Mouse (Mus musculus): ENCODE measurements around the gene Rbfox1.

Rbfox1 gene

DNA sequence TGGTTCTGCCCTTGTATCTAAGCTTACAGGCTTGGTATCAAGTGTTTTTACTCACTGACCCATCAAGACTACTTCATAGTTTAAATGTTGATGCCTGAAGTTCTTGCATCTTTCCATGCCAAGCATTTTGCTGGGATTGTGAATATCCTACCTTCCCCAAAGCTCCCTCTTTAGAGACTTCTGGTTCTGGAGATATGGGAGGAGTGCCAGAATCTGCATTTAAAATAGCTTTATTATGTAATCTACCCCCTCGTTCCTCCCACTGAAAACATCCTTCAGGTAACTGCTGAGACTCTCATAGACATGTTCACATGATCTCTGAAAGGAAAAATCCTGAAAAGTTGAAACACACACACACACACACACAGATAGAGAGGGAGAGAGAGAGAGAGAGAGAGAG is 1247.3 kb downstream of the Rbfox1 start:
- no peak for DNase-seq (ENCODE audit: low read depth in 1 of 2, low spot score in 2 of 2)

DNA sequence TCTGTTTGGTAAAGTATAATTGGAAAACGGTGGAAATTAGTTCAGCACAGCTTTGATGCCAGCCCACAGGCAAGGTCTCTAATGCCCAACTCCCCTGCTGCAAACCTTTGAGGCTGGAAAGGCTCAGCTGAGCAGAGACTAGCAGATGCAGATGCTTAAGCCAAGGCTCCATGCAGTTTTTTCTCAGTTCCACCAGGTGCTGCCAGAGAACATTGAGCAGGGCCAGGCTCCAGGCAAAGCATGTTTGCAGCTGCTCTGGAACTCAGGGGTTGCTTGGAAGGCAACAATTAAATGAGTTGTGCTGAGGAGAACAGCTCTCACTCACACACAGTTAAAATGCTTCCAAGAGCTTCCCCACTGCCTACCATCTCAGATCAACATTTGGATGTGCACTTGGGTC is 1251.8 kb downstream of the Rbfox1 start:
- DNase-seq (ENCODE audit: low read depth in 1 of 2, low spot score in 2 of 2) = no peak

DNA sequence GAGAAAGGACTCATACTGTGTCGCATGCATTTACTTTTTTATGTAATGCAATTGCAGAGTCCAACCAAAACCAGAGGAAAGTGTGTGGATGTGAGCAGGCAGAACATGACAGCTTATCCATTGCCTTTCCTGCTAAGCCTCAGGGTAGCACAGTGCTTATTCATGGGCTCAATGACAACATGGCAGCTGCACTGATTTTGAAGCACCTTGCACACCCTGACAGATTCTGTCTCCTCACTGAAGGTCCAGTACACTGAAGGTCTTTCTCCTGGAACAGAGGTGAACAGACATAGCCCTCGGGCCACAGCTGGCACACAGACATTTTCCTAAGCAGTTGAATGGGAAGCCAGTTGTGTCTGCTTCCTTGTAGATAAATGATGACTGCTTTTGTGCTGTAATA is 1254.3 kb downstream of the Rbfox1 start:
- DNase-seq (ENCODE audit: low read depth in 1 of 2, low spot score in 2 of 2) = no peak

DNA sequence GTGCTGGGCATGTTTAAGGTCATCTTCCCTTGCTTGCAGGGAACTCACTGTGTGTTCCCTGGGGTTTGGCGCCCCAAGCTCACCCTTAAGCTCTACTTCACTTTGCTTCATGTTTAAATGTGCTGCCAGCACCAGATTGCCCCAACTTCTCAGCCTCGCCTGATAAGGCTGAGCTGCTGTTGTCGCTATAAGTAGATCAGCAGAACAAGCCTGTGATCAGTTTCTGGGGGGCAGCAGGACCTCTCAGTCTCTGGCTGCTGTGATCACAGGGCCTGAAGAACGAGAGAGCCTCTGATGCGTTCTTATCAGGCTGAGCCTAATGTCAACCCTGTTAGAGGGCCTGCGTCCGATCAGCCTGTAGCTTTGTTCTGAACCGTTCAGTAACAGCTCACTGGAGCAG is 1255.8 kb downstream of the Rbfox1 start:
- DNase-seq (ENCODE audit: low read depth in 1 of 2, low spot score in 2 of 2) = no peak

DNA sequence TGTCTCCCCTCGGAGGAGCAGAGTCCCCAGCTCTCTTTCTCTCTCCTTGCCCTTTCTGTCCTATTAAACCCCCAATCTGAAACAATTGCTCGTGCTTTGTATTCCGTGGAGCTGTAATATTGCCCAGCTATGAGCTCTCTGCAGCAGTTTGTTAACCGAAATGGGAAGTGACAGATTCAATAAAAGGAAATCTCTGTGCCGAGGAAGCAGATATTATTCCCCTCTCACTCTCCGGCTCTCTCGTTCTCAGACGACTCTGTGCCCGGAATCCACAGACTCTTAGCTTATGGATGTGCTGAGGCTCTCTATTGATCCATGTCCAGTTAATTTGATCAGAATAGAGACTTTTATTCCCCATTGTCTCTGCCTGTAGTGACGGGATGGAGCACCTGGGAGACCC is 1260.3 kb downstream of the Rbfox1 start:
- no peak for DNase-seq (ENCODE audit: low read depth in 1 of 2, low spot score in 2 of 2)

DNA sequence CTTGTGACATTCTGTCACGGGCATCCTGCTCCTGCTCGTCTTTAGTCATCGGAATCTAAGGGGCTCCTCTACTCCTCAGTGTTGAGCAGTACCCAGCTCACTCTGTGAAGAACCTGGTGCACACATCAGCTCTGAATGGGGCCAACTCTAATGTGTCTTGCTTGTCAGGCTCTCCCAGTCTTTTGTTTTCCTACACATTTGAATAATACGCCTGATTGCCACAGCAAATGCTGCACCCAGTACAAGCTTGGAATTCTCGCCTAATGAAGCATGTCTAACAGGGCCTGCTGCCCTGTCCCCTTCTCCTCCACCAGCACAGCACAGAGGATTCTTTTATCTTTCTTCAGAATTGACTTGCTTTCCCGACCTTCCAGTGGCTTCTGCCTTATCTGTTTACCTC is 1261.3 kb downstream of the Rbfox1 start:
- no peak for DNase-seq (ENCODE audit: low read depth in 1 of 2, low spot score in 2 of 2)

DNA sequence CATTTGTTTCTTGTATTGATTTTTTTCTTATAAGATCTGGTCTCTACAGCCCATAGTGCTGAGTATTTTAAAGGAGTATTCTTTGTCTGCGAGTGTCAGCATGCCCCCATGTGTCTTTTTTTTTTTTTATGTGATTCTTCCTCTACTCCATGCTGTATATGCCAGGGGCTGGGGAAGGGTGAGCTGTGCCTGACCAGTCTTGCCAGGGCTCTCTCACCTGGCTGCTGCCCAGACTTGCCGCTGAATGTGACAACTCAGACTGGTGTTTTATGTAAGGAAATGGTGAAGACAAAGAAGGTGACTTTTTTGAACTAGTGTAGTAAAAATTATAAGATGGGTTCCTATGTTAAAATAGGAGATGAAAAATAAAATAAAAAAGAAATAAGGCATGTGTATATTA is 1262.7 kb downstream of the Rbfox1 start:
- no peak for DNase-seq (ENCODE audit: low read depth in 1 of 2, low spot score in 2 of 2)

DNA sequence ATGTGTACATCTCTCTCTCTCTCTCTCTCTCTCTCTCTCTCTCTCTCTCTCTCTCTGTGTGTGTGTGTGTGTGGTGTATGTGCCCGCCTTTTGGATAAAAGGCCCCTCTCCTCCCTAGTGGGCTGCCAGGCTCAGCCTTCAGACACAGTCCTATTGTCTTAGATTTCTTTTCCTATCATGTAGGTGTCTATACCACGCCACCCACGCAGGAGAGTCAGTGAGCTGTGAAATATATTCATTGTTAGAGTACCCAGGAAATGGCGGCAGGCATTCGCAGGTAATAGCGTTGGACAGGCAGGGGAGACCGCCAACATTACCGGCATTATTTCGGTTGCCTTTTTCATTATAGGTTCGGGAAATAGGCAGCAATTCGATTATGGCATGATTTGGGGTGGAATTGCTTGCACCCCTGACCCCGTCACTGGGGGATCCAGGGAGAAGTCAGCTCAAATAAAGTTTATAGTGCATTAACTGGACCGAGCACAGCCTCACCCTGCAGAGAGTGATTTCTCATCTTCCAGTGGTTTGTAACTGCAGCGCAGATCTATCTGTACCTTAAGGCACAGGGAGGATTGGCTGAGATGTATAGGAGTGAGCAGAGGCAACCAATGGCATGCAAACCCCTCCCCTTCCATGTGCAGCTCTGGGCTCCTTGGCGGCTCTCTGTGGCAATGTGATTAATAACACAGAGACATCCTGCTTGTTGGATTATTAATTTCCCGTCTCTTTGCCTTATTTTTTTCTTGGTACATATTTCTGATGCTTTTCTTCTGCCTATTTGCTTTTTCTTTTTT is 1264.1 kb downstream of the Rbfox1 start:
- no peak for DNase-seq (ENCODE audit: low read depth in 1 of 2, low spot score in 2 of 2)

DNA sequence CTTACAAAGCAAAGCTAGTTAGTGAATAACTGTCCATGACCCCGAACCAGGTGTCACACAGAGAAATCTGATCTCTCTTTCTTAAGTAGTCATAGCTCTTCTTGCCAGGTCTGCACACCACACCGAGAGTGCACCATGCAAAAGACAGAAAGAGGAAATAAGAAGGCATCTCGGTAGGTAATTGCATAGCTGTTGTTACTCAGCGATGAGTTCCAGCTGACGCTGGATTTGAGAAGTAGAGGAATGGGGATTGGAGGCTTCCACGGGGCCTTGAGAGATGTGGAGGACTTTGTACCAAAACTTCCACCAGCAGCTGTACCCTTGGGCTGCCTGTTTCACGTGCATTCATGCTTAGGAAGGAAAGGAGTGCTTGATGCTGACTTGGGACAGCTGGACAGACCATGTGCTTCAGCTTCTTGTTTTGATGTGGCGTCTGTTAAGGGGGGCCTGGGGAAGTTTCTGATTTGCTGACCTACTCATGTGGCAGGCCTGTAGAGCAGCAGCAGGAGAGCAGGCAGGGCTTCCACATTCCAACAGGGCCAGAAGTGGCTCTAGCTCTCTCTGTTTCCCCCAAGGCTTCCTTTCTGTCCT is 1265.1 kb downstream of the Rbfox1 start:
- DNase-seq (ENCODE audit: low read depth in 1 of 2, low spot score in 2 of 2) = no peak

DNA sequence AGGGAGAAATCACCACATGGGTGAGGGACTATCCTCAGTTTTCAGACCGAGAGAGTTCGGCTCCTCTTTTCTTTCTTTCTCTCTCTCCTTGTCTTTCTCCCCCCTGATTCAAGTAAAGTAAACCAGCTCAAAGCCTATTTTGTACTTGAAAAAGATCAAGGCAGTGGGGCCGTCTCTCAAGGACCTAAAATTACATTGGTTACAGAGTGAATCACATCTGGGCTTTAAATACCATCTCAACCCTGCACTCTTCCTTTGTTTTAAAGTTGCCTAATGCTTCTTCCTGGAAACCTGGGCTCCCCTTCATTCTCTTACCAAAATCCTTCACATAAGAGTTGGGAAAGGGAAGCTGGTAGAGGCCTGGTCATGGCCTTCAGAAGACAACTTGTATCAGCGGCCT is 1267.2 kb downstream of the Rbfox1 start:
- DNase-seq (ENCODE audit: low read depth in 1 of 2, low spot score in 2 of 2) = no peak

DNA sequence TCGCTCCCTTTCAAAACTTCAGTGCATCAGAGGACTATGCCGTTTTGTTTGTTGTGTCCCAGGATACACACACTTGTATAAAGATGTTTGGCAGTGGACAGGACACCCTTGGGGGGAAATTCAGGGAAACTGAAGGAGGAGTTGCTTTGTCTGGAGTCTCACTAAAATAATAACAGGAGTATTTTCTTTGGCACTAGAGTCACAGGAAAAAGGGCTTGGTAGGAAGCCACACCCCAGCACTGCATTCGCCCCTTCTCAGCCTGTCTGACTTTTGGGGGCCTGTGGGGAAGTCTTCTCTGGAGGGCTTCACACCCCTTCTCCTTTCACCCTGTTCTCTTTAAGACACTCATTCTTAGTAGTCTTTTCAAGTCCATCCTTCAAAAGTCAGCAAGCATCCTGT is 1269.5 kb downstream of the Rbfox1 start:
- DNase-seq (ENCODE audit: low read depth in 1 of 2, low spot score in 2 of 2) = no peak

DNA sequence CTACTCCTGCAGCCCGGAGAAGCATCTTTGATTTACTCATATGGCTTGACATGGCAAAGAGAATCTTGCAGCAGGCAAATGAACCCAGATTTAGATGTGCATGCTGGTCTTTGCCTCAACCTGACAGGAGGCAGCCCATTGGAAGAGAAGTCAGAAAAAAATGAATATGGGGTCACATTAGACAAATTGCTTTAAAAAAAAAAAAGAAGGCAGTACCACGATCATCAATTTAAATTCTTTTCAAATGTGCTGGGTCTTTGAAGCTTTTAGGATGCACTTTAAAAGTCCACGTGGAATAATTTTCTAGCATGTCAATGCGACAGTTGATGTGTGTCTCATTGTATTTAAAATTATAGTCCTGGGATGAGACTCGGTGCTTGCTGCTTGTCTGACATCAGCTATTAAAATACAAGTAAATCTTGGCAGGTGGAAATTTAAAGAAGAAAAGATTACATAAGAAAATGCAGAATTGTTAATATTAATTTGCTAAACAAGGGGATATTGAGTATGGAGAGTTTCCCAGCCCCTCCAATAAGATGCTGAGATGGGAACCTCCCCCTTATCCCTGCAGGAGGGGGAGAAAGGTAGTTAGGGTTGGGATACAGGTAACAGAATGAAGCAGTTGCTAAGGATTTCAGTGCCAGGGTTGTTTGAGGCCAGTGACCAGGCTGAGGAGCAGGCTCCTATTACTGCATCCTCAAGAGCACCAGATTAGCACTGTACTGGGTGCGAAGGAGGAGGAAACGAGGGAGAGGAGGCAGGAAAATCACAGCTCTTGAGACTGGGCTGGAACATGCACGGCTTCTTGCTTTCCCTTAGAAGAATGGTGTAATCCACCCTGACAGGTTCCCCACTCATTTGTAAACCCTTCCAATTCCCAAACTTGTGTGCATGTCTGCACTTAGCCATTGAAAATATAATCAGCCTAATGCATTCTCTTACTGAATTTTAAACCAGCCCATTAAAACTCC is 1274.0 kb downstream of the Rbfox1 start:
- DNase-seq (ENCODE audit: low read depth in 1 of 2, low spot score in 2 of 2) = no peak

DNA sequence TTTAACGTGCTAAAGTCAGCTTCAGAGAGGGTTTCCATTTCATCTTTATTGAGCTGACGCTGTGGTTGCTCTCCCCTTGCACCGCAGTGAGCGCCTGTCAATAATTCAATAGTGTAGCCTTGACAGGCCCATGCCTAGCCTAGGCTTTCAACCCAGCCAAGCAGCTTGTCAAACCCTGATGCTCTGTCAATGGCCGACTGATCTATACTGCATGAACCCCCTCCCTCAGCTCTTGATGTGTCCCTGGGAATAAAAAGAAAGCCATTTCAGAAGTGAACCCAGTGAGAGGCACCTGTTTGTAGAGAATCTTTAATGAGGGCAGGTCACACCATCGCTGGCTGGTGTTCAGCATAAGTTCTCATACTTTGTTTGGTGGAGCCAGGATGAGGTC is 1274.7 kb downstream of the Rbfox1 start:
- no peak for DNase-seq (ENCODE audit: low read depth in 1 of 2, low spot score in 2 of 2)

DNA sequence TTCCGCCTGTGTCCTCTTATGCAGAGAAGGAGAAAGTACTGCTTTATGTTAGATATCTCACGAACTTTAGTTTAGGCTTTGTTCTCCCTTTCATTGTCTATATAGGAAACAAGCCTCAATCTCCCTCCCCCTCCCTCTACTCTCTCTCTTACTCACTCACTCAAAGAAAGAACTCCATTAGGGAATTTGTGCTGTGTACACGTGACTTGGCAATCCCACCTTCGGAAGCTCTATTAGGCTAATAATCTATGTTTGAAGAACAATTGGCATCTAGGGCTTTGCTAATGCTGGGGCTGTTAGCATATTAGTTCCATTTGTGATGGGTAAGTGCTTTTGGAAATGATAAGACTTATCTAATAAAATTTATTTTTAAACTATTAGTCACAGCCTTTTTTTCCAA is 1277.0 kb downstream of the Rbfox1 start:
- no peak for DNase-seq (ENCODE audit: low read depth in 1 of 2, low spot score in 2 of 2)

DNA sequence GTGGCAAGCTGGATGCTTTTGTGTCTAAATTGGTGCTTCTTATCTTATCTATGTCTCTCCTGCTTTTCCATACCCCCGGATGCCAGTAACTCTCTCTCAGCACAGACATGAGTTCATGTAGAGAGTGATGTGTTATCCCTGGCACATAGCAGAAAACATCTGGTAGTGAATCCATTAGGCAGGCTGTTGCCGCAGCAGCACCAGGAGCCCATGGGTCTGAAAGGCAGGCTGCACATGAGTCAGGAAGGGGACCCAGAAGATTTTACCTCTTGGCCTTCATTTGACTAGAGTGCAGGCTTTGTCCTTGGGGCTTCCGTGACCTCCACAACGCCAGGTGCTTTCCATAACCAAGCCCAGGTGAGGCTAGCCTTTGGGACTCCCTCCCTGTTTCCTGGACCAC is 1278.5 kb downstream of the Rbfox1 start:
- DNase-seq (ENCODE audit: low read depth in 1 of 2, low spot score in 2 of 2) = no peak

DNA sequence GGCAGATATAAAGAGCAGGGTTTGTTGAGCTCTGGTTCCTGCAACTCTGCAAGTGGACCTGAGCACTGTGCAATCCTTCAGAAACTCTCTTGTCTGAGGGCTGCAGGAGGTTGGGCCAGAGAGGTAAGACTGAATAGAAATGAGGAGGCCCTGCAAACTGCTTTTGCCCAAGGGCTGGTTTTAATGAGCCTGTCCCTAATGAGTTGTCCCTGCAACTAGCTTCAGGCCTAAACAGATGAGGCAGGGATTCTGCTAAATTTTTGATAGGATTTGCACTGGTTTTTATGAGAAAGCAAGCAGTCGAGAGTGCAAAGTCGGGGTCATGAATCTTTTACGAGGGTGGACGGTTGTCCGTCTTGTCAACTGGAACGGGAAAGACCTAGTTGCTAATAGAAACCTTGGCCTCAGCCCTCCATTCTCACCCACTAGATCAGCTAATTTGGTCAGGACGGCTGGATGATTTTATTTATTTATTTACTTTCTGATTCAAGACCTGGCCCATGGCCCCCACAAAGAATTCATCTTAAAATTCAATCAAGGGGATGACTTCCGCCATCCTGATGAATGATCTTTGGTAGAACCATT is 1279.1 kb downstream of the Rbfox1 start:
- DNase-seq (ENCODE audit: low read depth in 1 of 2, low spot score in 2 of 2) = no peak

DNA sequence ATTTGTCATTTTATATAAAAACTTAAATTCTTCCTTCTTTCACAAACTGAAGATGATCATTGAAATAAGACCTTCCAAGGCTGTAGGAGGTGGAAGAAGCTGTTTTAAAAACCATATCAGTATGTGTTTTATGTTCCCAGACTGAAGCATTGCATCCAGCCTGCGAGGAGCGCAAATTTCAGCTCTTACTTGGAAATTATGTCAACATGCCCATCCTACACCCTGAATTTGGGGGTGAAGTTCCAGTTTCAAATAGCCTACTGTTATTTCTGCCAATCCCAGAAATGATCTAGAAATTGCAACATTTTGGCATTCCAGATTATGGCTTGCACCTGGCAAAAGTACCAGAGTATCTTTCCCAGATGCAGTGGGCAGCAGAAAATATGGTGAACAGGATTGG is 1290.8 kb downstream of the Rbfox1 start:
- DNase-seq (ENCODE audit: low read depth in 1 of 2, low spot score in 2 of 2) = no peak

DNA sequence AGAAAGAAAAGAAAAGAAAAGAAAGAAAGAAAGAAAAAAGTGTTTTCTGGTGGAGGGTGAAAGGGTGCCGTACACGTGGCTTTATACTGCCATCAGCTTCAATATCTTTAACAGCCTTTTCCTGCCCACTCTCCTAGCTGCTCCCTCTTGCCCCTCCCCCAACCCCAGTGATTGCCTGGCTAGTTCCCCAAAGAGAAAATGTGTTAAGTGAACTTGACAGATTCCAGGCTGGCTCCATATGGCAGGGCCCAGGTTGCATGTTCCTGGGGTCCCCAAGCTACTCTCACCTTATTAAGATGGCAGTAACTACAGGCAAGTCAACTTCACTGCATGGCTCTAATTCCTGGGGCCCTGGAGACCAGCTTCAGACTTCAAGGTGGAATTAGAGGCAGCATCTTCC is 1302.6 kb downstream of the Rbfox1 start:
- DNase-seq (ENCODE audit: low read depth in 1 of 2, low spot score in 2 of 2) = no peak

DNA sequence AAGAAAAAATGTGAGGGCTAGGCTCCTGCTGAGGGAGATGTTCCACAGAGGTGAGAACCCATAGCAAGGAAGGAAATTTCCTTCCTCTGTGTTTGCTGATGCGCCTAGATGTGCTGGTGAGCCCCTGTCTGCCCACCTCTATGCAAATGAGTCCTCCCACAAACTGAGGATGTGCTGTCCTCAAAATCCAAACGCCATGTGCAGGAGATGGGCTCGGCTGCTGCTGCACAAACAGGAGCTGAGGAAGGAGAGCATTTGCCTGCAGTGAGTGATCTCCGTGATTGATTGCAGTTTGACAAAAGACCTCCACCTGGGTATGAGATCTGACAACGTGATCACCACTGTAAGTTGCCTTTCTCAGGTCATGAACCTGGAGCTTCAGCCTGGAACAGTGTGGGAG is 1308.4 kb downstream of the Rbfox1 start:
- DNase-seq (ENCODE audit: low read depth in 1 of 2, low spot score in 2 of 2) = no peak

DNA sequence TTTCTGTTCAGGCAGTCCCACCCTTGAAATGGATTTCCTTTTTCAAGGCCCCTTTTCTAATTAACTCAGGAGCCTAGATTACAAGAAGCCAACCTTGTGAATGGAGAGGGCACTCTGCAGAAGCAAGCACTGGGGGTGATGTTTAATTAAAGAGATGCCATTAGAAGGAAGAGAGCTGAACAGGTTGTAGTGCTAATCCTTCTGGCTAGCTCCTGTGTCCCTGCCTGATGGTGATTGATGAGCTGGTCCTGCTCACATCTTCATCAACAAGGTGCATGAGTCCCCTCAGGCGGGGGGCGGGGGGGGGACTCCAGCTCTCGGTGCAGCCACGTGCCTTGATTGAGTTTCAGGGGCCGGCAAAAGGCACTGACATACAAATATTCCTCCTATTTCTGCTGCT is 1312.8 kb downstream of the Rbfox1 start:
- DNase-seq (ENCODE audit: low read depth in 1 of 2, low spot score in 2 of 2) = no peak

DNA sequence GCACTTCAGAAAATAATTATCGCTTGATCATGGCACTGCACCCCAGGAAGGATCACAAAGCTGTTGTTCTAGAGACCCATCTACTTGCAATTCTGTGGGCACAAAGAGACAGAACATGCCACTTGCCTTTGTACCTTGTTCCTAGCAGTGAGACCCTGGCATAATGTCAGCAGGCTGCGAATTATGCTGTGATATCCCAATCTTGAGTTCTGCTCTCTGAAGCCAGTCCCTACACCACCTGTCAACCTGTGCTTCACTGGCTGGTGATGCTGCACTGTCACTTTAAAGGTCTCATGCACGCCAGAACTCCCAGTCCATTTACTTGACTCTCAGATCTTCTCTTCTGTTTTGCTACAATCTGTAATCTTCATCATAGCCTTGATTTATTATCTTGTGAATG is 1315.1 kb downstream of the Rbfox1 start:
- DNase-seq (ENCODE audit: low read depth in 1 of 2, low spot score in 2 of 2) = no peak

DNA sequence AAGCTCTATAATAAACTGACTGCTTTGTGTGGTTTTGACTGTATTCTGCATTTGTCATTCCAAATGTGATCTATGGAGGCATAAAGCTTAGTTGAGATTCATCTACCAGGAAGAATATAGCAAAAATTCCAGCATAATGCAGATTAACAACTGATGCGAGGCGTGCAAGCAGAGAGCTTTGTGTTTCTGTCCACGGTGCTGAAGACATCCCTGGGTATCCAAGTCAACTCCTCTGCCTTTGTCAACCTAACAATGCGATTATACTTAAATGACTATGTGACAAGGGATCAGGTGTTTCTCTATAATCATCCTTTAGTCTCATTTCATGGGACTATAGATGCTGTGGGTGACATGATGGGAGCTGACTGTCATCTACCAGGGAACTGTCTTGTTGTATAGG is 1316.7 kb downstream of the Rbfox1 start:
- DNase-seq (ENCODE audit: low read depth in 1 of 2, low spot score in 2 of 2) = no peak

Measured in monocyte, adult 2 months (primary cell).